Mouse (Mus musculus) adrenal gland, postnatal 25 days (tissue): ENCODE data around the gene Ldhal6b. TPM values are rescaled to one million over a fixed set of nuclear protein-coding genes. Genes with fewer than 3 reads are reported as not detected.
"Not testable (repeated sequence)": the region's sequence is repeated elsewhere in the genome, so short reads cannot be mapped to it uniquely, and the experiment has no call there.

ENCODE experiments used
- DNase-seq: peaks from one replicate; pipeline ENCODE4 v3.0.0; 2021; ENCODE audit warnings: mixed read lengths
- long read RNA-seq: library from polyadenylated mRNA; stranded (forward); transcript quantifications from one replicate; pipeline ENCODE4 v2.0.0, GENCODE M21; 2021
- total RNA-seq: library from RNA; stranded (reverse); gene quantifications from 2 replicates; pipeline ENCODE4 v1.2.3, GENCODE M21; 2021

The Ldhal6b gene
- 1.6 and 2.1 TPM in 2 replicates for total RNA-seq
- long read RNA-seq, result 0 reads

DNA sequence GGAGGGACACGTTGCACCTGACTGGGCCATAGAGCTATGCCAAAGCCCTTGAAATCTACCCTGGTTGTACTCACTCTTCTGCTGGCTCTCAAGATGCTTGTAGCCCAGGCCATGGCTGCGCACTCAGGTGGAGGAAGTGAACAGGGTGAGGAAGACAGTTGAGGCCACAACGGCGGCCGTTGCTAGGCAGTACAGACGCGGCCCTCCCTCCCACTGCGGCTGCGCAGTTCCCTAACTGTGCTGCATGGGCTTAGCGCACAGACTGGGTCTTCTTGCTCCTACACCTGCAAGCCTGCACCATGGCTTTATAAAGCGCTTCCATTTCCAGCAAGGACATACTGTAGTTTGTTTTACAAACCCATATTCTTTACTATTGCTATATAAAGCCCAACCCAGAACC, at the start of gene Ldhal6b:
Gene Ldhal6b, minus strand, starts transcription at position 223 of the 400 bp plus-strand sequence.
- DNase-seq, result no peak

DNA sequence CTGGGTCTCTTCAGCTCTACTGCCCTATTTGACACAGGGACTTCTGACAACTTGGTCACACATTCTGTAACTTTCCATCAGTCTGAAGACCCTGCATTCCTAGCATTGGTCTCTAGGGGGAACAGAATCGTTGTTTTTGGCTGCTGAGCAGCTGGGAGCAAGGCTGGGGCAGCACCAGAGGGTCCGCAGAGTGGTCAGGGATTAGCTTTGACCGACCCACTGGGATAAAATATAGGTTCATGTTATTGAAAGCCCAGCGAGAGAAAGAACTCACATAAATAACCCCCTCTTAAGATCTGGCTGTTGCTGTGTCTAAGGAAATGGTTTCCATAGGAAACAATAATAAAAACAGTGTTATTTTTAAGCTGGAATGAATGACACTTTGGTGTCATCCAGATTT, 48.6 kb upstream of the Ldhal6b start:
- no peak for DNase-seq

DNA sequence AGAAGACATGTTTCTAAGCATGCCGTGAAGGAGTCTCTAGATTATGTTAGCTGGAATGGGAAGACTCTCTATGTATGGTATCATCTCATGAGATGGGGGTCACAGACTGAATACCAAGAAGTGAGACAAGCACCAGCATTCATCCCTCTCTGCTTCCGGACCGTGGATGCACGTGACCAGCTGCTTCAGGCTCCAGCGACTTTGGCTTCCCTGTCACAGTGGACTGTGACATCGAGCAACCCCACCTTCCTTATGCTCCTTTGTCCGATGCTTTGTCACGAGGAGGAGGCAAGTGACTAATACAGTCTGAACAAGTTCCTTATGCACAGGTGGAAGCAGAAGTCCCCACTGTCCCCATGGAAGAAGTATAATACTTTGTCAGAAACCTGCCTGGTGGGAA, 48.2 kb upstream of the Ldhal6b start:
- DNase-seq, result no peak

DNA sequence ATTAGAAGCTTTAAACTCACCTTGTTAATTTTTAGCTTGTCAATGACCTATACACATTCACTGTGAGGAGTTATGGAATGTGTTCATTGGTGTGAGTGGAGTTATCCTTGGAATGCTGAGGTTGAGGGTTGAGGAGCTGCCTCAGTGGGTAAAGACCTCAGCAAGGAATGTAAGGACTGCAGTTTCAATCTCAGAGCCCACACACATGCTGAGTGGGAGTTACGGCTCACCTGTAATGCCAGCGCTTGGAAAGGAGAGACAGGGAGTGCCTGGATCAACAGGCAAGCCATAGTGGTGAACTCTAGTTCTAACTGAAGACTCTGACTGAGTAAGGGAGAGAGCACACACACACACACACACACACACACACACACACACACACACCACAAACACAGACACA, 45.3 kb upstream of the Ldhal6b start:
- DNase-seq, result no peak

DNA sequence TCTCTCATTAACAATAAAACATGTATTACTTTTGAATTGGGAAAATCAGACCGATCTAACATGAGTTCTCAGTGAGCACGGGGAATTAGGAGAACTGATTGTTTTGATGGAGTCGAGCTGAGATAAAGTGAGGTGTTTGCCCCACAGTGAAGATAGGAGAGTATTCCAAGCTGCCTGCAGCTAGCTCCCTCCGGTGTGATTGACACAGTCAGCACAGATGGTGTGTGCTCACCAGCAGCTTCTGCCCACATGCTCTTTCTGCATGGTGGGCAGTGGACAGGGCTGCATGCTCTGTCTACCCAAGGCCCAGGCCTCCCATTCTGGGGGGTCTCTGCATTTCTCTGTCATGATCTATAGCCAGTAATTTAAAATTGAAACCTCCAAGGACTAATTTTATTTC, 35.1 kb upstream of the Ldhal6b start:
- no peak for DNase-seq

DNA sequence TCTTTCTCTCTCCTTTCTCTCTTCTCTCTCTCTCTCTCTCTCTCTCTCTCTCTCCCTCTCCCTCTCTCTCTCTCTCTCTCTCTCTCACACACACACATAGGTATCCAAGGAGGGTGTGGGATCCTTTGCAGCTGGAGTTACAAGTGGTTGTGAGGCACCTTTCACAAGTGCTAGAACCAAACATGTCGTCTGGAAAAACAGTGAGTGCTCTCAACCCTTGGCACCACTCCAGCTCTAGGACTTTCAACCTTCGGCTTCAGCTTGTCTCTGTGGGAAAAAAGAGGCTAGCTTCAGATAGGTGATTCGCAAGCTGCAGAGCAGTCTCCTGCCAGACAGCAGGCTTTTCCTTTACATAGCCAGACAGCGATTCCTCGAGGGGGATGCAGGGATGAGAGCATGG, 25.2 kb upstream of the Ldhal6b start:
- DNase-seq, result peak; percentile 35

DNA sequence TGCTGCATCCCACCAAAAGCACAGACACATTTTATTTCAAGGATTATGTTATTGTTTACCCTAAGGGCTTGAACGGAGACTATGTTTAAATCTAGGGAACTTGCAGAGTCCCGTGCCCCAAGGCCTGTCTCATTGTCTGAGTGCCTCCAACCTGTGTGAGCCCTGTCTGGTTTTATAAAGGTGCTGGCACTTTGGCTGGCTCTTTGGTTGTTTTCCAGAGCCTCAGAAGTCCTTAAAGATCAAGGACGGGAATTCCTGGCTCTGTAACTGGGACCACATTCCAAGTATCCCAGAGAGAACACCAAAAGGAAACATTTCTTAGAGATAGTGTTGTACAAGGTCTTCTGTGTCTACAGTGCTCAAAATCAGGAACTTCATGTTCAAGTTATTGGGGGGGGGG, 24.7 kb upstream of the Ldhal6b start:
- no peak for DNase-seq

DNA sequence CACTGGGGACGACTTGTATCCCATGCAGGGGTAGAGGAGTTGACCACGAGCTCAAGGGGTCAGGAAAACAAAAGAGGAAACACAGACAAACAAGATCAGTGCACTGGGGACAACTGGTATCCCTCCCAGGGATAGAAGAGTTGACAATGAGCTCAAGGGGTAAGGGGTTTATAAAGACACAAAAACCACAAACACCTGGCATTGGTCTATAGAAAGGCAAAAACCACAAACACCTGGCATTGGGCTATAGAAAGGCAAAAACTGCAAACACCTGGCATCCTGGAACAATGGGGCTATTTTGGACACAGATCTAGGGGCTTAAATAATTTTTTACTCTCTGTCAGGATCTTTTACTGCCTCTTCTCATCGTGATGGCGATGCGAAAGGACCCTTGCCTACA, 23.8 kb upstream of the Ldhal6b start:
- not testable (repeated sequence) for DNase-seq

DNA sequence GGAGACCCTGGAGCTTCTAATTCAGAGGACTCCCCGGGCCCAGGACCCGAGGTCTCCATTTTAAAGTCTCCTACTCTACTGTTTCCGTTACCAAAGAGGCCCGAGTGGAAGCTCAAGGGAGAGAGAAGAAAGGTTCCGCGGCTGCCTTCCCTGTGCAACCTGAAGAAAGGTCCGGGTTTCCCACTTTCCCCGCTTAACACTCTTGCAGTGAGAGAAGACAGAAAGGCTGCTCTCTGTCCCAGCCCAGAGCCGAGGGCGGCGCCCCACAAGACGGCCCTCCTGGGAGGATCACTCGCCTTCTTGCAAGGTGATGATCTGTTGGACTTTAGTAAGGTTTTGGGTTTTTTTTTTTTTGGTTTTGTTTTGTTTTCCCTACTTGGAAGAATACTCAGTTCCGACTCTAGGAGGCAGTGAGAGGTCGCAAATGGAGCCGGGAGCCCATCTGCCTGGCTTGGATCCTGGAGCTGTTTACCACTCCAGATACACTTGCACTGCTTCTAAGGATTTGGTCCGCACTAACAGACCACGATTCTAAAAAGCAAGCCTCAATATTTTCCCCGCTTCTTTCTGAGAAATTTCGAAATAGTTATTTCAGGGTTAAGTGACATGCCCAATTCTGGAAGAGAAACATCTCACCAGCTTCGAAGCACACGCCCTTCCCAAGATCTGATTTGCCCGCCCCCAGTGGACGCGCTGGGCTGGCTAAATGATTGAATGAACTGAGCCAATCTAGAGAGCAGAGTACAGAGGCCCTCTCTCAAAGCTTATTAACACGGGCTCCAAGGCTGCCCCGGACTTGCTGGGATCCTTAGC, 21.8 kb upstream of the Ldhal6b start, which contains the start of gene Tmem242:
Gene Tmem242, minus strand, starts transcription at position 101 of the 813 bp plus-strand sequence.
- peak; percentile 85 for DNase-seq

DNA sequence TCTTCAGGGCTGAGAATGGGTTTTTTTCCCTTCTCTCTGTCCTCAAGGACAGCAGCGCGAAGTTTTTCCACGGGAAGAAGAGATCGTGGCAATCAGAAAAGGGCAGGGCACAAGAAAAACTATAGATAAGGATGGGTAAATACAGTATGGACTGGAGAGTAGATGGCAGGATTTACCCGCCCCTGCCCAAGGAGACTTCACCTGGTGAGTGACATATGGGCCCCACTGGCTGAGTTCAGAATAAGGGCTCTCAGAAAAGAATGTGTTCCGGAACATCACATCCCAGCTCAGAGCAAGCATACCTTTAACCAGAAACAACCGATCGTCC, 21.2 kb upstream of the Ldhal6b start:
- DNase-seq, result no peak

DNA sequence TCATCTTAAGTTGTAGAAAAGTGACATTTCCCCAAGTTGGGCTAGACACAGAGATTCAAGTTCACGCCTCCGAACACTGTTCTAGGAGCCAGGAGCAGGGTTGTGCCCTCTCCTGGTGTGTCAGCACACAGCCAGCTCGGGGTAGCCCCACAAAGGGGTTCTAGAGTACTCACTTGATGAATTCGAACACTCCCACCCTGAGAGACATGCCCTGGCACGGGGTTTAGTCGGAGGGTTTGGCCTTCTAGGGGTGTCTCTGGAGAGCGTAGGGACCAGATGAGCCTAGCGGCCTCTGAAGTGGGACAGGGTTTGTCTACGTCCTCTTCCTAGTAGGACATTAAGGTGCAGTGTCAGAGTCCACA, 11.2 kb upstream of the Ldhal6b start:
- DNase-seq, result no peak

DNA sequence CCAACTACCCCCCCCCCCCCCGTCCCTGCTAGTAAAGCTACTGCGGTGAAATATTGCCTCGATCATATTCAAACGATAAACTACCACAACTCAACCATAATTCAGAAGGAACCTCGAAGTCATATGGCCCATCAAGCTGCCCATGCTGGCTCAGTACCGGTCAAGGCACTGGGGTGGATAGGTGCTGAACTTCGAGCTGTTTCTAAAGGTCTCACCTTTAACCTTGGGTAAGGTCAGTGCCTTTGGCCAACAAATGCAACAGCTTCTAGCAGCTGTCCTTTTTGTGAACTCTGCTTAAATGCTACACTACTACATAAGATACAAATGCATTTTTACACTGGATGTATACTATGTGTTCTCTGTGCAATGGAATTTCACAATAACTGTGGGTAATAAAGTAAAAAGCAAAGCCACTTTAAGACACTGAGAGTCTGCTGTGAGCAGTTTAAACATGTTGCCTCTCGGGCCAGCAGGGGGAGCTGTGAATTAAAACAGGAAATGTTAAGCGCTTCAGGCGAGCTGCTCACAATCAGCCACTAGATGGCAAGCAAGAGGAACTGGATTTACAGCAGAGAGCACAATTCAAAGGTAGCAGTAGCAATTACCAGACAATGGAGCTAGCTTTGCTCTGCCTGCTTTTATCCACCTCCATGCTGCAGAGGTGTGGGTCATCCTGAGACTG, 10.7 kb upstream of the Ldhal6b start:
- peak; percentile 88 for DNase-seq

DNA sequence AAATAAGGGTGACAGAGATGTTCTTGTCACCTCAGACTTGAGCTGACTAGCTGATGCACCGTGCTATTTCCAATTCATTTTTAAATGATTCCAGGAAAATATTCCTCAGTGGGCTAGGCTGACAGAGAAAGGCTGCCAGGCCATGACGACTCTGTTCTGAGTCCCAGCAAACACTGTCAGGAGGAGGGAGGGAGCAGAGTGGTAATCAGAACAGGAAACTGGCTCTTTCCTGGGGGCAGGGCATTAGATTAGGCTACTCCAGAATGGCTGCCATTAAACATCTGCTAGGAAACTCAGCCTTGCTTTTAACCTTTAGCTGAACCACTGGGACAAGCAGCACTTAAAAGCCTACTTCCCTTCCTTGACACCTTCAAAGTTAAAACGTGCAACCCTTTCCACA, 6.6 kb upstream of the Ldhal6b start:
- DNase-seq, result no peak

DNA sequence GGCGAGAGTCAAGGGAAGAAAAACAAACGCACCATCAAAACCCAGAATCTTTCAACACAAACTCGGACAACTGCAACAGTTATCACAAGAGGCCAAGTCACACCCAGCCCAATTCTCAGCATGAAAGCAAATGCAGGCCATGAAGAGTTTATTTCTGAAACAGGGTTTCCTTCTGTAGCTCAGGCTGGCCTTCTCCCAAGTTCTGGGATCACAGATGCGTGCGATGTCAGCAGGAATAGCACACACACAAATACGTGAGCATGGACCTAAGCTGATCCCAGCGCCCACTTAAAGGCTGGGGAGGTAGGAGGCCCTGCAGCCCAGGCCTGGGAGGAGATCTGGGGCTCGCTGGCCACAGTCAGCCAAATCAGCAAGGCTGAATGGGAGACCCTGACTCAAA, 5.6 kb upstream of the Ldhal6b start:
- DNase-seq, result no peak

DNA sequence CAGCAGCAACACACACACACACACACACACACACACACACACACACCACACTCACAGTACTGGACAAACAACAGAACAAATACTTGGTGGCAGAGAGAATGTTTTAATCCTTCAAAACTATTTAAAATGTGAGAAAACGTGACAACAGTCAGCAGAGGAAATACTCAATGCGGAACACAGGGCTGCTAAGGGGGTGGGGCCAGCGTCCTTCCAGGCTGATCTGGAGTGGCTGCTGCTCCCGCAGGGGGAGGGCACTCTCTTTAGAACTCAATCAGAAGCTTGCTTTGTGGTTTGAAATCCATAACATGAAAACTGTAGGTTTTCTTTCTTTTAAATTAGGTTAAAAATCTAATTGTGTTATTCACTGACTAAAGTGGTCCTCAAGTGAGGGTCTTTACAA, 3.3 kb upstream of the Ldhal6b start:
- DNase-seq, result no peak

DNA sequence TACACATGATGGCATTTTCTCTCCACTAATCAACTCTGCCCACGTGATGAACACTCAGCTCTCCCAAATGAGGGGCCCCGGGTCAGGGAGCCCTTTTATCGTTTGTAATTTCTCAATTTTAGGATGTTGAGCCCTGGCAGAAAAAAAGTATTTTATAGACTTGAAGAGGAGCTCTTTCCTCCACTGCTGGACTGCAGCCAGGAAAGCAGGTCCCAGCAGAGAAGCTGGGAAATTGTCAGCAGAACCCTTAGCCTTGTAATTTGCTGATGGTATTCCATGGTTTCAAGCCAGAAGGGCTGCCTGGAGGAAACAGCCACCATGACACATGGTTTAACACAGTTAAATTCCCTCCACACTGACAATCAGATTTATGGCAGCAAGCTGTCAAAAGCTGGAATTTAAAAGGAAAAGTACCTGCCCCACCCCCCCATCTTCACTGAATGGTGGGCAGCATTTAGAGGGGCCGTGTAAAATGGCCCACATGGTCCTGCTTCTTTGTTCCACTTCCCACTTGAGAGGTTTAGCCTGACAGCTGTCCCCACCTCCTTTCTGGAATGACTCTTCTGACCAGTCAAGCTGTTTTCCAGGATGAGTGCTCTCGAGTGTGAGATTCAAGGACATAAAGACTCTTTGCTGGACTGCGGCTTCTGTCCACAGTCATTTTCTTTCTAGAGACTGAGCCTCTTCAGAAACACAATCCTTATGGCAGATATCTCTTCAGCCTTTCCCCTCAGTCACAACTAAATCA, 1.4 kb upstream of the Ldhal6b start:
- DNase-seq, result no peak

DNA sequence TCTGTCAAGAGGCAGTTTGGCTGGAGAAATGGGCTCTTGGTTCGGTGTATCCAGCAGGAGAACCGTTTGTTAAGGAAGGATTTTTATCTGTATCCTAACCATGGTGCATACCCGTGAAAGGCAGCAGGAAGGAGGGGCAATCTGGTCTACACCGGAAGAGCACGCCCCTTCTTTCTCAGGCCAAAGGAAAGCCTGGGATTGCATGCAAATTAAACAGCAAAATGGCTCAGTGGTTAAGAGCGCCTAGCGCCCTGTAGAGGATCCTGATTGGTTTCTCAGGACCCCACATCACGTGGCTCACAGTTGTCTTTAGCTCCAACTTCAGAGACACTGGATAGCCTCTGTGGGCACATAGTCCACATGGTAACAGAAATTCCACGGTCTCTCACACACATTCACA, 489 bp upstream of the Ldhal6b start:
- DNase-seq, result no peak

DNA sequence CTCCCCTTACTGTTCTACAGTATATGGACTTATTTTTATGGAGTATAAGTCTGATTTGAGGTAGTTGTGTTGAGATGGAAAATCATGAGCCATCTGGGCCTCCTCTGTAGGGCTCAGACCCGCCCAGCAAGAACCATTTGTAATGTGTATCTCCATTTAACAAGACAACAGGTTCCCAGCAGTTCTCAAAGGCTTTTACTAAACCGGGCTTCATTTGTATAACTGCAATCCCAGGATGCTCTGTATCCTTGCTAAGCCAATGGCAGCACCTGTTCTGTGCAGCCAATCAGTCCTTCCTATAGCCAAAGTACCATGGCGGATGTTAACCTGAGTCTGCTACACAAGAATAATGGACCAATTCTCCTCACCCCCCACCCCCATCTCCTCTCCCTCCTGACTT, 2.0 kb downstream of the Ldhal6b start:
- DNase-seq, result no peak

DNA sequence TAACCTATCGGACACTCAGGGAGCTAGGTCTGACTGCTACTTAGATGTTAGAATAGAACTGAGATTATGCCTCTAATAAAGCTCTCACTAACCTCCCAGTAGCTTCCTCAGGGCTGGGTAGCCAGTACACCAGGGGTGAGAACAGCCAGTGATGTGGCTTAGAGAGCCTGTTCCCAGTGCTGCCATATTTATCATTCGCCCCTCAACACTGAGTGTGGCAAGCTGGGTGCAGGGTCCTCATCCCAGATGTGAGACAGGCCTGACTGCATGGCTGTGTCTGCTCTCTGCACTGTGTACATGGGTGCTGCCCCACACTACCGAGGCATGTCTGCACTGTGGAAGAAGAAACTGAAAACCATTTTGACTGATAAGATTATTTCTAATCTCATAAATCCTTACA, 4.5 kb downstream of the Ldhal6b start:
- no peak for DNase-seq

DNA sequence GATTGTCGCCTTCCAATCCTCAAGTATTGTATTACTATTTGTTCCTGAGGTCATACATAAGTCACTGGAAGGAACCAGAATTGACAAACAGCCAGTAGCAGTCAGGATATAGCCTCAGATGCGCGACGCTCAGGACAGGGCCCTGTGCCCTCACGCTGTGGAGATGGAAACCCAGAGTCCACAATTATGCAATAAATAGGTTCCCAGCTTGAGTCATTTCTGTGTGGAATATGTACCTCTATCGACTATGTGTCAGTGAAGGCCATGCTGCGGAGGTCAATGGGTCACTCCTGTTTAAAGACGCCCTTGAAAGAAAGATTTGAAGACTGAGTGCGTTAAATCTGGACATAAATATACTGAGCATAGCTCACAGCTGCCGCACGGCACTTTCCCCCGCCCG, 5.2 kb downstream of the Ldhal6b start:
- DNase-seq, result no peak

DNA sequence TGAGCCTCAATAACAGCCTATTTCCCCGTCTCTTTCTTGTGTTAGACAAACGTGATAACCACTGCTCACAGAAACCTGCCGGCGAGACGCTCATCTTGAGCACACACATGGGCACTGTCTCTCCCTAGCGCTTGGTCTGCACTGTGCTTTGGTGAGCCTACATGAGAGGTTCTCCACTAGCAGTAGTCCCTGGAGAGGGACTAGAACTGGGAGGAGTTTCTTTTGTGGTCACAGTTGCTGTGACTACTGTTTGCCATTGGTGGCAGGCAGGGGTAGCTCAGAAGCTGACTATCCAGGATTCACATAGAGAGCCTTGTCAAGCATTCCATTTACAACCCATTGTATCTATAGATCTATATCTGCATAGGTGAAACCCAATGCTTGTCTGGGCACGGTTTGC, 5.8 kb downstream of the Ldhal6b start:
- DNase-seq, result no peak

DNA sequence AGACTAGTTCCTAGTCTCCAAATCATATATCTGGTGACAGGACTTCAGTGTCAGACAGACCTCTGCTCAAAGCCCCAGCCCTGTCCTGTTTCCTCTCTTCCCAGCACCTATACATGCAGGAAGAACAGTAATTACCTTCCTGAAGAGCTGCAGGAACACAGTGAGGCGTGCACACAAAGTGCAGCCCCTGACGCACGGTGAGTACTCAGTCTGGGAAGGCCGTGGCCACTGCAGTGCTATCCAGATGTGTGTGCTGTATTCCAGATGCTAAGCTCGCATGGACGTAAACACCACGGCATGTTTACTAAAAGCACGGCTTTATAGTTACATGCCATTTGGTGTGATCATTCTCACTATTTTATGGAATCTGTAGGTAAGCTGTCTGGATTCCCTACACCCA, 6.3 kb downstream of the Ldhal6b start:
- no peak for DNase-seq

DNA sequence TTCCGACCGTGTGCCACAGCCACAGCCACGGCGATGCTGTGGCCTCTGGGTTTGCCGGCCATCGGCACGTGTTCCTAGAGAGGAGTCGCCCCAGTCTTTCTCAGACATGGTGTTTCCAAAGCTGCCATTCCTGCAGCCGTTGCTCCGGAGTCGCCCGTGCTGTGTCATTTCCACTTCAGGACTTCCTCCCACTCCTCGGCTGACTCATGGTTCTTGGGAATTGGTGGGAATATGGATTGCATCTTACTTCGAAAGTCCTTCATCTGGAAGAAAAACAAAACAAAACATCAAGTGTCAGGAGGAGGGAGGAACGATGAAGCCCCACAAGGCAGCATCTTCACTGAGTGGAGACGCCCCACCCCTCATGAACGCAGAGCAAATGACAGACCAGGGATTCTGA, 7.4 kb downstream of the Ldhal6b start:
- no peak for DNase-seq
